Comparison of ENCODE assay signal across 9 mouse cellular contexts in genomic region chr5:116758687-116759086, GRCm38 (mm10).
A peak's percentile ranks its signal among the peaks of the same experiment; 100 is the strongest.
DNase-seq lines count a peak whose midpoint lies in the region; ATAC-seq lines count a peak whose summit lies in the region.
"Had no signal": no experiment of that assay in that cellular context is flagged by ENCODE, and none has a peak within 500 bp of the region (broad histone marks: within the 10 kb centered on the region; RNA-seq: fewer than 3 reads in every experiment).

No protein-coding gene starts in this region.

- DNase-seq in embryo, embryonic 11 days = peak; percentile 2
- no peak for DNase-seq in embryo, embryonic 9.5 days (ENCODE audit: extremely low spot score)
- DNase-seq in R1 (ENCODE audit: low read depth, low spot score) = peak; percentile 22
- peak; percentile 67 to 81 for DNase-seq in layer of hippocampus, adult 18-20 months (ENCODE audit: low spot score in 2 of 2)
- peak; percentile 5 to 85 for DNase-seq in left cerebral cortex, postnatal 25 days (ENCODE audit: low spot score in 2 of 2)
- DNase-seq in adrenal gland, postnatal 25 days = no peak
- DNase-seq in spleen, adult 18-20 months = no peak
- DNase-seq: heart, adult 18-20 months had no signal

- intact Hi-C loops in left cerebral cortex, postnatal 25 days (cut with DNase I) = no loop called here

- ATAC-seq in megakaryocyte-erythroid progenitor cell, adult 5-6 weeks (replicated peaks; ENCODE audit: low FRiP score, low TSS enrichment, poor library complexity, severe bottlenecking) = no peak

Comparison
In these comparisons a context has a peak if more than half of its experiments do, and no peak if none do; other contexts are left out.
1. DNase-seq: peak in embryo, embryonic 11 days (single experiment), R1 (single experiment), layer of hippocampus, adult 18-20 months (2 of 2) and left cerebral cortex, postnatal 25 days (2 of 2); none in embryo, embryonic 9.5 days (single experiment), adrenal gland, postnatal 25 days (single experiment) and spleen, adult 18-20 months (0 of 2).